Mouse (Mus musculus): ENCODE measurements around the gene Pwp1. TPM values are rescaled to one million over a fixed set of nuclear protein-coding genes. Genes with fewer than 3 reads are reported as not detected.

Pwp1 gene
- 10 to 100 TPM; 13.9 to 15.2 TPM for total RNA-seq (2023)

GRCm38 (mm10) chr10:85829085-85829853 lies at the start of gene Pwp1:
Gene Pwp1, plus strand, starts transcription at chr10:85829494.

GRCm38 (mm10) chr10:85916498-85917309 lies 87.4 kb downstream of the Pwp1 start, which contains the start of gene Prdm4:
Gene Prdm4, minus strand, starts transcription at chr10:85917142.

DNA sequence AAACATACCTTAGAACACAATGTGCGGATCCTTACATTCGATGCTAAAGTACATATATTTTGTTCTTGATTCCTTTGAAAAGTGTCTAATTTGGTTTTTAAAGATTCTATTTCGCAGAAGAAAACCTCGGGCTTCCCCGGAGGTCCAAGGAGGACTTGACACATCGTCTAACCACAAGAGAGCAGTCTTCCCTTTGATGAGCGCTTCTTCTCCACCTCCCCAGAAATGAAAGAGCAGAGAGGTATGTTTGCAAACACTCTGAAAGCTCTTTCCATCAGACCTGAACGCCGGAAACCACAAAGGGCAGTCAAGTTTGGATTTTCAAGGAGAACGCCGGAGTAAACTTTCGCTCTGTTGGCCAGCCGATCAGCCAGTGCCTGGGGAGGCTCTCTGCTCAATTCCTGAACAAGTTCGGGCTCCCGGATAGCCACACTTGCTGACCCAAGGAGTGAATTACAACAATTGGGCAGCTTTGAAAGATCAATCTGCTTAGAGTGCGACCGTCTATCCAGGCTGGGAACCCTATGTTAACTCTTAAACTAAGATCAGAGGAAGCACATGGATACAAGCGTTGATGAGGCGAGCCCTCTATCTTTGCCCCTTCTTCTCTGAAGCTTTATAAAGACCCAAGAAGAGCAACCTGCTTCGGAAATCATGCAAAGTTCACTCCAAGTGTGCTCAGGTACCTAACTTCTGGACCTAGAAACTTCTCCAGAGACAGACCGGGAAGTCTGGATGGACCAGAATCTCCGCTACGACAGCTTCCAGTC lies 98.6 kb downstream of the Pwp1 start, which contains the start of gene Ascl4:
Gene Ascl4 (plus strand): TSS at position 6 of the 770 bp plus-strand sequence.

Other genes with a start within 250 kb of the Pwp1 start
- gene Prdm4, start 87.6 kb downstream of the Pwp1 start, total RNA-seq (2023), result 10 to 100 TPM; 35.4 to 41.2 TPM
- gene Ascl4, start 98.2 kb downstream of the Pwp1 start, total RNA-seq (2023), result not detected
- 10 to 100 TPM; 66.9 to 76.1 TPM for gene Rtcb, start 128.3 kb downstream of the Pwp1 start, total RNA-seq (2023)
- gene Bpifc, start 182.4 kb downstream of the Pwp1 start, total RNA-seq (2023), result not detected
- gene Fbxo7, start 192.5 kb downstream of the Pwp1 start, total RNA-seq (2023), result 10 to 100 TPM; 29.7 to 32.2 TPM